Mouse (Mus musculus): ENCODE measurements around the gene Iqcj.

GRCm38 (mm10) chr3:68036097-68036496, 144.1 kb downstream of the Iqcj start:
- no peak for TF ChIP-seq CTCF (IDR thresholded peaks at IDR 0.05; ENCODE audit: extremely low read depth, insufficient read depth, insufficient read length, insufficient replicate concordance)
- no peak for TF ChIP-seq POLR2A (IDR thresholded peaks at IDR 0.05; ENCODE audit: low read depth, low read length)

Data from spleen, adult 2 months (tissue).